Mouse (Mus musculus) frontal cortex, postnatal 25 days (tissue): ENCODE results near the gene C3.
A peak's percentile ranks its signal among the peaks of the same experiment; 100 is the strongest.

Experiments
- DNase-seq, 2 experiments: peaks; one replicate each; pipeline ENCODE4 v3.0.0; 2022; ENCODE audit warnings: low spot score in 2 of 2

C3 gene

DNA sequence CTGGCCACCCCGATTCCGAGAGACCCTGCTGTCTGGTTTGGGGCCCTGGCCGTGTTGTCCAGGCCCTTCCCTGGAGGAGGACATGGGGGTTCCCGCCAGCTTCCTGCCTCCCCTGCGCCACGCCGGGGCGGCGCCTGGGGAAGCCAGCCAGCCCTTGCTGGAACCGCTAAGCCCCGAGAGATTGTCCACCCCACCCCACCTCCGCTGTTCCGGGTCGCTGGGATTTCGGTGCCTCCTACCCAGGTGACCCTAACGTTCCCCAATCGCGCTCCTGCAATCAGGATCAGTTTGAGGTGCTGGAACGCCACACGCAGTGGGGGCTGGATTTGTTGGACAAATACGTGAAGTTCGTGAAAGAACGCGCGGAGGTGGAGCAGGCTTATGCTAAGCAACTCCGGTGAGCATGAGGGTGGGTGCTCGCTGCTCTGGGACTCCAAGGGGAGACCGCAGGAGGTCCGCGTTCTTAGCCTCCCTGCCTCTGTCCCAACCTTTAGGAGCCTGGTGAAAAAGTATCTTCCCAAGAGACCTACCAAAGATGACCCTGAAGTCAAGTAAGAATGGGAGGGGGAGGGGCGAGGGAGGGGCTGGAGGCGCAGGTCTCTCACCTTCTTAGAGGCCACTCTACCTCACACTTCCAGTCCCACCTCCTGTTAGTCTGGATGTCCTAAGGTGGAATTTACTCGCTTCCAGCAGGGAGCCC, 22.7 kb upstream of the C3 start:
- no peak for DNase-seq

DNA sequence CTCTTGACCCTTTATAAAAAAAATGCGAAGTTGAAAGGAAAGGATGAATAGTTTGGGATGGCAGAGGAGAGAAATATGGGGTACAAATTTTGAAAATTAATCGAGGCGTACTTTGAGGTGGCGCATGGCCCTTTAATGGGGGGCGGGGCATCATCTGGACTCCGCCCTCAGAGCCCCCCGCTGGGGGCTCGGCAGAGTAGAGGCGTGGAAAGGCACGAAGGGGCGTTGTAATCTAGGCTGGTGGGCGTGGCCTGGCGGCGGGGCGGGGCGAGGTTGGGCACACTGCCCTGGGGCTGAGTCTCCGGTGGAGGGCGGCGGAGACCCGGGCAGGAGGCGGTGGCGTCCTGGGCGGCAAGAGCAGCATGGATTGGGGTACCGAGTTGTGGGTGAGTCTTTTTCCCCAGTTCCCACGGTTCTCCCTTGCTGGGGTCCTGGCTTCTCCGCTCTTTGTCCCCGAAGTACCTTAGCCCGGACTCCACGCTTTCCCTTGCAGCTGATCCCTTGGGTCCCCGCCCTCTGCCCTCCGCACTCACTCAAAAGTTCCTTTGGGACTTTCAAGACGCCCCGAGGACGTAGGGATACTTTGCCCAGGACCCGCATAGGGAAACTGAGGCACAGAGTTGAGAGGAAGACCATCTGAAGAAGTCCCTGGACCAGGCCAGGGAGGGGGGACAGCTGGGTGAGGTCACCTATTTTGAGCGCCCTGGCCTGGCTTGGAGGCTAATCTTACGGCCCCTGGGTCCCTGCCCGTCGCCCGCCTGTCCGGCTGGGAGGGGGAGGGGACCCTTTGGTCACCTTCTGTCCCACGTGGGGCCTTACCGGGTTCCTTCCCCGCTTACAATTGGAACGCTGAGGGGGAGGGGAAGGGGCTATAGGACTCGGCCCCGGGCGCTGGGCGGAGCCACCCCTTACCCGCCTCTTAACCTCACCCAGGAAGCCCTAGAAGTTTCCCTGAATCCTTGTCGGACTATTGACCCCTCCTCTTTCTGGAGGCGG, 21.5 kb upstream of the C3 start, which contains the start of gene Trip10:
Gene Trip10, plus strand, starts transcription at position 270 of the 996 bp plus-strand sequence.
- peak; percentile 68 to 79 for DNase-seq

DNA sequence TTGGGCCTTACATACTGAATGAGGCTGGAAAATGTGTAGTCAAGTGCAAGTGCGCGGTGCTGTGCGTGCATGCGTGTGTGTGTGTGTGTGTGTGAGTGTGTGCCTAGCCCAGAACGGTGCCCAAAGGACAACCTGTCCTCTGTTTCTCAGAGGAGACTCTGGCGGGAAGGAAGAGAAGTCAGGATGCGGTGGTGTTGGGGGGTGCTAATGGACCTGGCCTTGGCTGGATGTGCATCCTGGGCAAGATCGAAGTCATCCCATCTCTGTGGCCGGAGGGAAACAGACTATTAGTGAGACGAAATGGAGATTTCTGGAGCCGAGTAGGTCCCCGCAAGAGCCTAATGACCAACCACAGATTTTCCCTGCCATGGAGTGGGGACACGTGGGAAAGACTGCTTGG, 20.8 kb upstream of the C3 start:
- DNase-seq, result no peak

DNA sequence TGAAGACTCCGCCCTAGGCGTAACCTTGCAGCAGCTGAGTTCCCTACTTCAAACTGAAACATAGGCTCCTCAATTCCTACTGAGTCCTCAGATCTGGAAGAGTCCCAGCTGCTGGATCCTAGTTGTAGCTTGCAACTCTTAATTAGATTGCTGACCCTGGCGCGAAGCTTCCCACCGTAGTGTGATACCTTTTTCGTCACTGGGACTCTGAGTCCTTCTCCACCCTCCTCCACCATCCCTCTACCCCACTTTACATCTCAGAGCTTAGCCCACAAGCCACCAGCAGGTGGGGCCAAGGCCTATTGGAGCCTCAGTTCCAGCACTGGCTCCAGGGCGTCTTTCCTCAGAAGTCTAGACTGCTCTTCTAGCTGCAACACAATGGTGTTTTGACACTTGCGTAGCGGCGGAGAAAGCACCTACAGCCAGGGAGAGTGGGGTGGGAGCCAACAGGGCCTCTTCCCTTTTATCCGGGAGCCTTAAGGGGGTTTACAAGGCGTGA, 20.3 kb upstream of the C3 start, which contains the start of gene Gpr108:
Gene Gpr108, minus strand, starts transcription at position 246 of the 499 bp plus-strand sequence.
- peak; percentile 77 for DNase-seq

DNA sequence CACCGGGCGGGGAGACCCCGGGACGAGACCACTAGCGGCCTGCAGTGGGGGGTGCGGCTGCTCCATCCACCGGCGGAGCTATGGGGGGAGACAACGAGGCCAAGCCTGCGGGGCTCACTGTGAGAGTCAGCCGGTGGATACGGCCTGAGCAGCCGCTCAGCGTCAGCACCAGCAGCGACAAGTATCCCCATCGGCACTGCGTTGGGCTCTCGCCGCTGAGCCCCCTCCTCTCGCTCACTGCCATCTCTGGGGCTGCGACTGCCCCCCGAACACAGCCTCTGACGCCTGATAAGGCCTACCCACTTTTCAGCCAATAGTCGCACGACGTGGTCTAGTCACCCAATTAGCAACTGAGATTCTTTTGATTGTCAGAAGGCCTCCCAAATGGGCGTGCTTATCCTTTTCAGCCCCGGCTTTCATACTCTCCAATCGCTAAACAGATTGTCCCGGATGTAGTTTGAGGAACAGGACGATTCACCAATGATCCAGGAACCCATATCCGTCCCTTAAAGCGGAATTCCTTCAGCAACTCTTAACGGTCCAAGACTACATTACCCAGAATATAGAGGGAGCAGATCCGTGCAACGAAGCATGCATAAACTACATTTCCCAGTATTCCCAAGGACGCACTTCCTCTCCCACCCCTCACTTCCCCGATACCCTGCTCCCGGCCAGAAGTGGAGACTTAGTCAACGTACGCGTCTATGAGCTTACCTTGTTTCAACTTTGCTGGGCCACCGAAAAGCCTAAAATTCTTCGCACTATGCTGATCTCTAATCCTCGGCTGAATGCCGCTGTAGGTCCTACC, 19.7 kb upstream of the C3 start:
- peak; percentile 82 to 92 for DNase-seq

DNA sequence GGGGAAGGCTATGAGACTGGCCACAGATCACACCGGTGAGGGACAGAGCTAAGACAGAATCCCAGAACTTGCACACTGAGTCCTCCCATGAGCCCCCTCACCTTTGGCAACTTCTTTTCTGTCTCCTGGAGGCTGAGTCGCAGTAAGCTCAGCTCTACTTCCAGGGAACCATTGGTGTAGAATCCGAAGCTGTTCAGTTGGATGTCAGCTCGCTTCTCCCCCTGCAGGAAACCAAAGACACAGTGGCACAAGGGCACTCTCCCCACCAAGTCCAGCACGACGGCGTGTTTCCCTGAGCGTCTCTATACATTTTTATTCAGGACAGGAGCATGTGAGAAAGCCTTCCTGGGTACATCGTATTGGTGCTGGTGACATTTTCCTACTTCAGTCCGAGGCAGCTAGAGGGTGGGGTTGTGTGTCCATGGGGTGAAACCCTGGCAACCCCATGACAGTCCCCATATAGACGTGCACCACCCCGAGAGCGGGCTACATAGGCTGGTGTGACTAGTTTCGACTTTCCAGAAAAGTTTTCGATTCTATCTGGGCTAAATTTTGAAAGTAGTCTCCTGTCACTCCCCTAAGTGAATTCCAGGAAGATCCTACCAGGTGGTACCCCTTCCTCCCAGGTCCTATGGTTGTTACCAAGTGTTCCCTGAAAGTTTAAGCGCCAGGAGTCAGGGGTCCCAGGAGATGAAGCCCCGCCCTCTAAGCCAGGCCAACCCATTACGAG, 18.9 kb upstream of the C3 start:
- DNase-seq, result no peak

DNA sequence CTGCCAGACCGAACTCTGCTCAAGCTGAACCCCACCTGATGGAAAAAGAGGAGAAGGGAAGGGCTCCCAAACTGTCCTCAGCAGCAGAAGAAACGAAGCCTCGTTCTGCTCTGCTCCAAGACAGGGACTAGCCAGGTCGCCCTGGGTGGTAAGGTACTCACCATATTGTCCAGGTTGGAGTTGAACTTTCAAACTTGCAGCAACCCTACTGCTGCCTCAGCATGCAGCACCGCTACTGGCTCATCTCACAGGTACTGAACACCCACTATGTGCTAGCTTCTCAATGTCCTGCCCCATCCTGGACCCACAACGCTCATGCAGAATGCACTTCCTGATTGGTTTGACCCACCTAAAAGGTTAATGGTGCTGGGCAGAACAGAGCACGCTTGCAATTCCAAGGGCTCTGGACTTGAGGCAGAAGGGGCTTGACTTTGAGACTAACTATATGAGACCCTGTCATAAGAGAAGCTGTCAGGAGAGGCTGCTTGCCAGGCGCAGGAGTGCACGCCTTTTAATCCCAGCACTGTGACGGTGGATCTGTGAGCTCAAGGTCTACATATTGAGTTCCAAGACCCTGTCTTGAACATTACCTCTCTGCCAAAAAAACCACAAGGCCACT, 17.5 kb upstream of the C3 start:
- DNase-seq, result no peak

DNA sequence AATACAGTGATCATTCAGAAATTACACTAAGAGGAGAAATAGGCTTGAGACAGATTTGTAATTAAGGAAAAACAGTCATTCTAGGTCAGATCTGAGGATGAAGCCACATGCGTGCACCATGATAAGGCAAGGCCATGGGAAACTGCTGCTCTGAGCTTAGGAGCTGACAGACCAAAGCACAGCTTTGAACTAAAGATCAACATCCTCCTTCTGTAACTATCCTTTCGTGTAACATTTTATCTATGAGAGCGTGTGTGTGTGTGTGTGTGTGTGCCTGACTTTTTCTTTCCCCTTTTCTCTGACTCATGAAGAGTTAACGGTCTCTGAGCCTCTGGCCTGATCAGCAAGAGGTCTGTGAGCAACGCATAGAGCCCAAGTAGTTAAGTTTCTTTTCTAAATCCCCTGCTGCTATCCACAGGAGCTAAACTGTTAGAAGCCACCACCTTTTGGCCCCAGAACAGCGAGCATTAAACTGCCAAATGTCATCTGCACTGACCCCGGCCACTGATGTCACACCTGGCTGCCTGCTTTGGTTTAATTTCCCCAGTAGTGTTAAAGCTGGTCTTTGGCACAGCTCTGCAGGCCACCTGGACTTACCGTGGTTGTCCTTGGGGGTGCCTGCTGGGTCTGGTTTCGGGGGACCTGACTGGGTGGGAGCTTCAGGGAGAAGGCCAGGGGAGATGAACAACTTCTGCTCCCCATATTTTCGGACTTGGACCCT, 15.9 kb upstream of the C3 start:
- no peak for DNase-seq

DNA sequence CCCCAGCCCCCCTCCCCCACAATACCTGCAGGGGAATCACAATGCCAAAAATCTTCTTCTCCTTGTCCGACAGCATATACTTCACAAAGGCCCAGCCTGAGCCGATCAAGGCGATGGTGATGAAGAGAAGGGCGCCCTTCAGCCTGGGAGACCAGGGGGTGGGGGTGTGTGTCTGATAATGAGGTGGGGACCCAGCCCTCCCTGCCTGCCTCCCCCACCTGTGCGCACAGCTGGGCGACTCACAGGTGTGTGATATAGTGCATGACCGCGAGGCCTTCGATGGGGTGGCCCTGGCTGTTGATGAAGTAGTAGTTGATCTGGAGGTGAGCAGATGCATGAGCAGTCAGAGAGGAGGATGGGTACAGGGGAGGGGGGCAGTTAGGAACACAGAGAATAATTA, 9.2 kb upstream of the C3 start:
- no peak for DNase-seq

DNA sequence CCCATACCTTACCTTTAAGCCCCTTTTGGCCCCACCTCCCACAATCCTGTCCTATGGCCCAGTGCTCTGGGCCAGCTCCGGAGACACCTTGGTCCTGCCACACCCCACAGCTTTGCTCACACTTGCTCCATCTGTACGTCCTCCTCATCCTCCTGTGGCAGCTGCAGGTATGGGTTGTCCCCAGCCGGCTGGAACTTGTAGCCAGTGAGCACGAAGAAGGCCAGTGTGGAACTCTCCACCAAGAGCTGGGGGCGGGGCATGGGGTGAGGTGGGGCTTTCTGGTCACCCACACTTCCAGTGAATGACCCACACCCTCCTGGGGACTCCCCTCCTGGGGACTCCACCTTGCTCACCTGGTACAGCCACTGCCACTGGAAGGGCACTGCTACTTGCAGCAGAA, 7.9 kb upstream of the C3 start:
- DNase-seq, result no peak

DNA sequence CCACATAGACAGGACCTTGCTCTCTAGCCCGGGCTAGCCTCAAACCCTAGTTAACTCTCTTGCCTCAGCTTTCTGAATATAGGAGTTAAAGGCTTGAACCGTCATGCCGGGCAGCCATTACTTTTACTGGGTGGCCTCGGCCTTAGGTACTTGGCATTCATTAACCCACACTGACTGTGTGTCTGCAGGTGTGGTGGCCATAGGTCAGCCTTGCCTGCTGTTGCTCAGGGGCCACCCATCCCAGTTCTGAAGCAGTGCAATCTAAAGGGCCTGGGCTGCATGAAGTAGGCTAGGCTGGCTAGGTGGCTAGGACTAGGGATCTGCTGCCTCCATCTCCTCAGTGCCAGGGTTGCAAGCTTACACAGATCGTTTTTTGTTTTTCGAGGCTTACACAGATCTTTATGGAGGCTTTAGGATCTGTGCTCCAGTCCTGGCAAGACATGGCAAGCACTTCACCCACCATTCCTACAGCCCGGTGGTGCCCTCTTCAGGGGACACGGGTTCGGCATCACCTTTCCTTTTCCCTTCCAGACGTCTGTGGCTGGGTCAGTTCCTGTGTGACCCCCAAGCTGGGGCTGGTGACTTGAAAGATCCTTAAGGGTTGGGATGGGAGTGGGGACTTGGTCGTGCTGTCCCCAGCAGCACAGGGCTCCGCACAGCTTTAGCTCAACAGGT, 6.5 kb upstream of the C3 start:
- no peak for DNase-seq

DNA sequence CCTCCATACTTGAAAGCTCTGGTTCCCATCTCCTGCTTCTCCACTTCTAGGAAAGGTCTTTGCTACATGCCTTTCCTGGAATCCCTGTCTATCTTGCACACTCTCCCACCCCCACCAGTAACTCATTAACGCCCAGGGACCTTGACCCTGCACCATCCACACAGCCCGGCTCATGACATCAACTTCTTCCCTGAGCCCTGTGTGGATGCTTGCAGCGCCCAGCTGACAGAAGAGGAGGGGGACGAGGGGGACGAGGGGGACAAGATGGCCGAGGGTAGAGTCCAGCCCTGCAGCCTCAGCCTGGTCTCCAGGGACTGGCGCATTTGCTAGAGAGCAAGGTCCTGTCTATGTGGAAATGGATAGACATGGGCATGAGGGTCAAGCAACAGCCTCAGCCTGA, 5.1 kb upstream of the C3 start:
- DNase-seq, result no peak

DNA sequence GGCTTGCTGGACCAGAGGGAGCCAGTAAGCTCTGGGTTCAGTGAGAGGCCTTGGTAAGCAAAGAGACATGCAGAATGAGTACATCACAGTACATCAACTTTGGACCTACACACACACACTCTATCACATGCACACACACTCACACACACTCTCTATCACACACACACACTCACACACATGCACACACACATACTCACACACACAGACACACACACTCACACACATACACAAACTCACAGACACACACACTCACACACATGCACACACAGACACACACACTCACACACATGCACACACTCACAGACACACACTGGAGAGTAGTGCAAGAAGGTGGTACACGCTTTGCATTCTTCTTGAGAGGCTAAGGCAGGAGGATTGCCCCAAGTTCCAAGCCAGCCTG, 4.3 kb upstream of the C3 start:
- no peak for DNase-seq

DNA sequence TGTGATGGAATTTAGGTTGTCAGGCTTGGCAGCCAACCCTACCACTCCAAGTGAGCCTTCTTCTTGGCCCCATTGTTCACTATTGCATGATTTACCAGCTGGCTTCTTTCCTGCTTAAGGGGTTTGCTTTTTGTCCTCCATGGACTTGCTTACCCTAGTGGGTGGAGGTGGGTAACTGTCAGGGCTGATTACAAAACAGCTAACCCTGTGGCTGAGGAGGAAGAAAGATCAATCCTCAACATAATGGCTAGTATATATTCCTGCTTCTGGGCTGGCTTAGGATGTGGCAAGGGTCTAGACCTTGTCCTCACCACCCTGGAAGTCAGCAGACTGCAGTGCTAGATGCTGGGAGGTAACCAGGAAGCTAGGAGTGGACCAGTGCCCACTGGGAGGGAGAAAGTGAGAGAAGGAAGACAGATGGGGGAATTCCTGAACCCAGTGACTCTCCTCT, 3.4 kb upstream of the C3 start:
- no peak for DNase-seq

DNA sequence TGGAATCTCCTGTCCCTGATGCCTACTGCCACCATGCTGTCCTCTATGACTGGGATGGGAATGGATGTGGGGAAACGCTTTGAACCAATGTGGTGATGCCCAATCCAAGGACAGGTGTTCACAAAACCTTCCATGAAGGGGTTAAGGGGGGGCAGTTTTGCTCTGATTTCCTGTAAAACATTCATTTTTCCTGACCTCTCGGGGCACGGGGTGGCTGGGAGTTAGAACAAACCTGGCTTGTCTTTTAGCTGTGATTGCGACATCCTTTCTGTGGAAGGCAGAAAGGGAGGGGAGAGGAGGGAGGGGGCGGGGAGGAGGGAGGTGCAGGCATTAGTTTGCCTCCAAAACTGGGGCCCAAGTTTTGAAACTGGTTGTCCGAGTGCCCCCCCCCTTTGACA, 2.8 kb upstream of the C3 start:
- no peak for DNase-seq

DNA sequence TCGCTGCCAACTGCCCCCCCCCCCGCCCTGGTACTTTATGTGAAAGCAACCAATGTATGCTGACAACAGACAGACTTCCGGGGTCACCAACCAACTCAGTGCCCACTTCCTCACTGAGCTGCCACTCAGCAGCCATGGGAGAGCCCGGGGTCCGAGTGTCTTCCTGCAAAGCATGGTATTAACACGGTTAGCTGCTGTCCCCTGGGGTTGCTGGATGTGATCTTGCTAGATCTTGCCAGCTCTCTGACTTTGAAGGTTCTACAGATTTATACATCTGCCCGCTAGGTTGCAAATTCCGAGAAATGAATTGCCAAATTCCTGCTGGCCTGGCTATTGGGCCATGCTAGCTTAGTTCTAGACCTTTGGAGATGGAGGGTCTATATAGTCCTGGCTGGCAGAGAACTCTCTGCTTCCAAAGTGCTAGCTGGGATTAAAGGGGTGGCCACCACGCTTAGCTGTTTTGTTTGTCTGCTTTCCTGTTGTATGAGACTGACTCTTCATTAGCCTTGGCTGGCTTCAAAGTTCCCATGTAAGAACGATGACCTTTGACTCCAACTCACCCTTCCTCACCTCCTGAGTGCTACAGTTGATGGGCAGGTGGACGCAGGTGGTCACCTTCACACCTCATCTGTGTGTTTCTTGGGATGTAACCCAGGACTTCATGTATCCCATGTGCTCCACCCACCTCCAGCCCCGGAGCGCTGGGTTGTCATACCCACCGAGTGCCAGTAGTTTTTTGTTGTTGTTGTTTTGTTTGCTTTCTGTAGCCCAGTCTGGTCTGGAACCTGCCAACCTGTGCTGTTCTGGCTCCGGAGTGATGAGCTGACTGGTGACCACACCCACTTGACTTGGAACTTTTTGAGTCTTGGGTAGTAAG, 2.2 kb upstream of the C3 start:
- no peak for DNase-seq

DNA sequence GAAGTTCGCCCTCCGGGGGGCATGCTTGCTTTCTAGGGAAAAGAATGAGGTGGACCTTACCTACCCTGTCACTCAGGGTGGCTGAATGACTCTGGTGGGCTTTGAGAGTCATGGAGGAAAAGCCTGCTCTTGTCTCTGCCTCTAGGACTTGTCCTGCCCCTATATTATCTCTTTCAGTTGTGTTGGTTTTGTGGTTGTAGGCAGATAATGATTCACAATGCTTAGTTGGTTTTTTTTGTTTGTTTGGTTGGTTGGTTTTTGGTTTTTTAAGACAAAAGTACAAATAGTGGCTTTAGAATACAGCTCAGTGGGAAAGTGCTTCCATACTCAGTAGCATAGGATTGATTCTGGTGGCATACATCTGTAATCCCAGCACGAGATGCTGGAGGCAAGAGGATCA, 937 bp upstream of the C3 start:
- no peak for DNase-seq

DNA sequence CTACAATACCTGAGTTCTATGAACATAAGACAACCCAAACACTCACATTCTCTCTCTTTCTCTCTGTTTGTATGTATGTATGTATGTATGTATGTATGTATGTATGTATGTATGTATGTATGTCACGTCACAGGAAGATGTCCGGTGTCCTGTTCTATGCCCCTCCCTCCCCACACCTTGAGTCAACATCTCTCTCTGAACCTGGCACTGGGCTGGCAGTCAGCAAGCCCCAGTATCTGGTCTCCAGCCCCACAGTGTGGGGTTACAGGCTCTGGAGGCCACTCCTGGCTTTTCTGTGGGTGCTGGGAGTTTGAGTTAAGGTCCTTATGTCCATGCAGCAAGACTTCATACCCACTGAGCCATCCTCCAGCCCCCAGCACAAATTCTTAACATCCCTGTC, 468 bp downstream of the C3 start:
- DNase-seq, result no peak
